Mouse (Mus musculus) lung, adult 2 months (tissue): ENCODE measurements around the gene Runx2. TPM values are rescaled to one million over a fixed set of nuclear protein-coding genes. Genes with fewer than 3 reads are reported as not detected.

Experiments
- DNase-seq: peaks from one replicate; pipeline ENCODE4 v3.0.0; 2022
- H3K4me1 ChIP-seq: fragments of 200-500 bp; 2 replicates; pipeline ENCODE4 v1.6.1; 2011; ENCODE audit warnings: low read length; ENCODE audit not compliant: control insufficient read depth, insufficient read depth
- H3K4me3 ChIP-seq: fragments of 200-500 bp; replicated peaks from 2 replicates; pipeline ENCODE3; 2011; ENCODE audit warnings: low read depth, mild to moderate bottlenecking, control low read depth, low read length; ENCODE audit errors: extremely low read depth
- CTCF ChIP-seq: fragments of 200-500 bp; IDR thresholded peaks from 2 replicates; pipeline ENCODE4 v1.5.1; 2011; ENCODE audit warnings: mild to moderate bottlenecking, low read length, control low read depth; ENCODE audit not compliant: insufficient read depth
- POLR2A ChIP-seq: fragments of 200-500 bp; IDR thresholded peaks from 2 replicates; pipeline ENCODE4 v1.6.1; 2011; ENCODE audit warnings: low read depth, mild to moderate bottlenecking, control low read depth, low read length, borderline replicate concordance; ENCODE audit errors: extremely low read depth
- WGBS: fragments of 180-500 bp; shearing (Covaris S2); methylation state at CpG from one replicate; pipeline ENCODE4 v1.1.7; 2018; 5-methylcytosine and 5-hydroxymethylcytosine counted together
- polyA plus RNA-seq: library from polyadenylated mRNA; depleted of rRNA; stranded (reverse); fragments of >200 nt; gene quantifications from 2 replicates; pipeline ENCODE4 v1.2.3, GENCODE M21; 2012

Runx2 gene
- polyA plus RNA-seq, 1 experiment, result 6.7 TPM

GRCm38 (mm10) chr17:44776738-44777270 lies 37.8 kb downstream of the Runx2 start, which contains the start of gene Supt3:
Supt3 (plus strand) TSS chr17:44777152.
- DNase-seq, result peak; percentile 97
- Histone ChIP-seq H3K4me3 (peak within 1 kb of the TSS; percentile 93), H3K4me1 (peaks cover 2% of the 10 kb centered on the region; the same call in 1 of the 2 replicates)
- TF ChIP-seq CTCF (no peak), POLR2A (peak; percentile 68; the same call in 1 of the 2 replicates)
- under 1% methylated on average over 40 of the region's 40 CpGs for WGBS

DNA sequence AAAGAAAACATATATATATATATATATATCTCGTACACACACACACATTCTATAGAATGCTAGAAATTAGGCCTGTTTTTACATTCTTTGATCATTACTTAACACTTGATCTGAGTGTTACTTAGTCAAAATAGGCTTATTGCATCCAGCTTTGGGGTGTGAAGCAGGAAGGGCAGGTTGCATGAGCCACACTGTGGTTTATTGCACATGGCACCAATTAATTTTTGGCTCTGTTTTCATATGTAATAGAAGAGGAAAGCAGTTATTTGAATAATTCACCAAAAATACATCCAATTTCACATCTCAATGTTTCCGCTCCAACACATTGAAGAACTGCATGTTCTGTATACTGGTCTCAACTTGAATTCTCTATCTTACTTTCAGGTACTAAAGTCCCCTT lies 42.0 kb downstream of the Runx2 start:
- Histone ChIP-seq H3K4me1 (peaks cover under 1% of the 10 kb centered on the region; the same call in 1 of the 2 replicates), H3K4me3 (no peak overlapping the region)
- DNase-seq, result no peak
- WGBS, result 91% methylated on average over 2 of the region's 2 CpGs
- TF ChIP-seq CTCF, result no peak
- no peak for TF ChIP-seq POLR2A

GRCm38 (mm10) chr17:44770871-44771270 lies 43.7 kb downstream of the Runx2 start:
- no peak for TF ChIP-seq POLR2A
- TF ChIP-seq CTCF, result no peak
- Histone ChIP-seq H3K4me1 (no peaks in the 10 kb centered on the region), H3K4me3 (no peak overlapping the region)
- DNase-seq, result no peak
- WGBS, result 85% methylated on average over 2 of the region's 2 CpGs

GRCm38 (mm10) chr17:44768522-44768921 lies 46.1 kb downstream of the Runx2 start:
- H3K4me3 ChIP-seq, result no peak overlapping the region
- H3K4me1 ChIP-seq, result no peaks in the 10 kb centered on the region
- TF ChIP-seq CTCF, result no peak
- no peak for TF ChIP-seq POLR2A
- WGBS, result 65% methylated on average over 5 of the region's 5 CpGs
- DNase-seq, result no peak

- Histone ChIP-seq H3K4me3 (no peak overlapping the region), H3K4me1 (no peaks in the 10 kb centered on the region)
- no peak for TF ChIP-seq POLR2A
- TF ChIP-seq CTCF, result no peak
- WGBS, result 67% methylated on average over 1 of the region's 1 CpGs
- no peak for DNase-seq
These were observed 47.2 kb downstream of the Runx2 start for GRCm38 (mm10) chr17:44767375-44767774.

DNA sequence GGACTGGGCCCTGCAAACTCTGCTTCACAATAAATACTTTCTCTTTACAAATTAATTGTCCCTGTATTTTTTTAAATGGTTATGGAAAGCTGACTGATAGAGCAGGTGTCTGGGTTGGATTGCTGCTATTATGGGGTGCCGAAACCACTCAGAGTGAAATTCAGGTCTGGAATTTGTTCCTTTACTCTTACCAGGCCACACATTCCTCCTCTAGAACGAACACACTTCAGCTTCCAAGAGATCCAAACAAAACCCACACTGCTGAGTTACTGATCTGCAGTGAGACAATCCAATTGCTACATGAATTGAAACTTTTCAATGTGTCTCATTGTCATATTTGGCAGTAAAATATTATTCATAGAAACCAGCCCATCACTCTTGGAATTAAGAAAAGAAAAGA lies 47.6 kb downstream of the Runx2 start:
- no peak for DNase-seq

DNA sequence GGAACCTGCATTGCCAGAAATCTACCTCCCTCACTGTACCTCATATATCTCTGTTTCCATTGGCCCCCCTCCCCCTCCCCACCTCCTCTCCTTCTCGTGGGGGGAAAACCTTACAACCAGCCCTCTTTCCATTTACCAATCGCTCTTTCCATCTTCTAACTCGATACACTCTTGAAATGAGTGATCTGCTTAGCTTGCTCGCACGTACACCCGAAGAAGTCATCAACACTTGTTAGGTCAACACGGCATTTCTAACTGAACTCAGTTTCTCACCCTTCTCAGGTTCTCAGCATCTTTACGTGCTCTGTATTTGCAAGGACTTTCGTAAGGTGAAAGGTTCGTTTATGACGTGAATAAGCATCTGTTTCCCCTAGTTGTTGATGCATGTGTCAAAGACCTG lies 48.3 kb downstream of the Runx2 start:
- H3K4me1 ChIP-seq, result no peaks in the 10 kb centered on the region
- DNase-seq, result no peak
- H3K4me3 ChIP-seq, result no peak overlapping the region
- WGBS, result 77% methylated on average over 11 of the region's 11 CpGs
- no peak for TF ChIP-seq CTCF
- no peak for TF ChIP-seq POLR2A

More for the DNA sequence above, 47.6 kb downstream of the Runx2 start:
- H3K4me3 ChIP-seq, result no peak overlapping the region
- H3K4me1 ChIP-seq, result no peaks in the 10 kb centered on the region
- TF ChIP-seq CTCF, result no peak
- TF ChIP-seq POLR2A, result no peak
- 54% methylated on average over 2 of the region's 2 CpGs for WGBS

DNA sequence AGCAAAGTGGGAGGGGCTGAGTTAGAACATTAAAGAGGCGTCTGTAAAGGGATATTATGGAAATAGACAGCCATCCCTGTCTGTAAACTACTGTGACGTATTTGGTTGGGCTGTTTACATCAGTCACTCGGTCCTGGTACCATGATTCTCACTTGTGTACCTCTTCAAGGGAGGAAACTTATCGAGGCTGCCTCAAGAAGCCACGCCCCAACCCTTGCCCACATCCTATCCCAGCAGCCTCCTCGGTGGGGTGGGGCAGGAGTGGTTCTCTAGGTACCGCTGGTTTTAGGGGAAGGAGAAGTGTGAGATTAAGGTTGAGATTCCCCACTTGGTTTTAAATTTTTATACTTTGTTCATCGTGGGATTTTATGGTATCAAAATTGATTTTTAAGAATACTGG lies 69.2 kb downstream of the Runx2 start:
- Histone ChIP-seq H3K4me1 (no peaks in the 10 kb centered on the region), H3K4me3 (no peak overlapping the region)
- WGBS, result 83% methylated on average over 8 of the region's 8 CpGs
- DNase-seq, result no peak
- TF ChIP-seq POLR2A (no peak), CTCF (no peak)

DNA sequence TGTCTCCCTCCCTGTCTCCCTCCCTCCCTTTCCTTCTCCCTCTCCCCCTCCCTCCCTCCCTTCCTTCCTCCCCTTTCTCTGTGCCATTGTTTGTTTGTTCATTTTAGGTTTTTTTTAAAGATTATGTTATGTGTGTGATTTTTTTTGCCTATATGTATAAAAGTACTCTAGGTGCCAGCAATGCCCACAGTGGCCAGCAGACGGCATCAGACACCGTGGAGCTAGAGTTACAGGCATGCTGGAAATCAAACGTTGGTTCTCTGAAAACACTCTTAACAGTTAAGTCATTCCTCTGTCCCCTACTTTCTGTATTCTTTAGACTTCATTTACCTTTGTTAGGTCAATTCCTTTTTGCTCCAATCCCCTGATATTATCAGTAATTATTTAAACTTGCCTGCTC lies 70.8 kb downstream of the Runx2 start:
- no peak overlapping the region for H3K4me3 ChIP-seq
- H3K4me1 ChIP-seq, result no peaks in the 10 kb centered on the region
- 60% methylated on average over 3 of the region's 3 CpGs for WGBS
- no peak for DNase-seq
- TF ChIP-seq CTCF (peak; percentile 69), POLR2A (no peak)

GRCm38 (mm10) chr17:44742246-44742645 lies 72.4 kb downstream of the Runx2 start:
- peaks cover 2% of the 10 kb centered on the region for H3K4me1 ChIP-seq
- no peak for TF ChIP-seq POLR2A
- TF ChIP-seq CTCF, result no peak
- 85% methylated on average over 9 of the region's 9 CpGs for WGBS
- no peak for DNase-seq
- H3K4me3 ChIP-seq, result no peak overlapping the region
